ENCODE assay signal across 12 mouse cellular contexts in the genomic region with DNA sequence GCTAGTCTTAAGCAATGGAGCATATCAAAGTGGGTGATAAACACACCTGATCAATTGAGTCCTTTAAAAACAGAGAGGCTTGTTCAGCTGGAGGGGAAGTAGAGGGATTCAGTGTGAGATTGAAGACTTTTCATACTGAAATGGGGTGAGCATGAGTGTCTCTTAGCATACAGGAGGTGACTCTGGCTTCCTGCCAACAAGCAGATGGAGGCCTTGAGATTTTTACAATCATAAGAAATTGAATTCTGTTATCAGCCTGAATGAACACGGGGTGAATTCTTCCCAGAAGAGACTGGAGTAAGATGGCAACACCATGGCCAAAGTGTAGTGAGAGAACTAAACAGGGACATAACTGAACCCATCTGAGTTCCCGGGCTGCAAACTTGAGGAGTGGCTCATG.
"Had no signal": no experiment of that assay in that cellular context is flagged by ENCODE, and none has a peak within 500 bp of the region (broad histone marks: within the 10 kb centered on the region; RNA-seq: fewer than 3 reads in every experiment).

No protein-coding gene starts in this region.

- H3K27me3 ChIP-seq: limb, embryonic 13.5 days; neural tube, embryonic 12.5 days had no signal

- H3K4me1 ChIP-seq: neural tube, embryonic 12.5 days had no signal

- H3K27ac ChIP-seq: limb, embryonic 13.5 days; liver, embryonic 14.5 days; neural tube, embryonic 12.5 days; stomach, postnatal 0 days had no signal

- H3K4me3 ChIP-seq: limb, embryonic 13.5 days; myocyte; neural tube, embryonic 12.5 days had no signal

- H3K36me3 ChIP-seq: limb, embryonic 13.5 days; neural tube, embryonic 12.5 days had no signal

- H3K9me3 ChIP-seq: limb, embryonic 13.5 days; neural tube, embryonic 12.5 days had no signal

- DNase-seq: kidney, adult 2 months; layer of hippocampus, adult 9-11 months; layer of hippocampus, postnatal 36 days; lung, adult 18-20 months; midbrain, embryonic 14.5 days; thymus, adult 2 months; thymus, postnatal 25 days had no signal

- H3K4me2 ChIP-seq: limb, embryonic 13.5 days; neural tube, embryonic 12.5 days had no signal

- H3K9ac ChIP-seq: limb, embryonic 13.5 days; liver, embryonic 14.5 days; neural tube, embryonic 12.5 days had no signal
